Mouse (Mus musculus) kidney, adult 9 months (tissue): ENCODE data around the gene Rasl11b.

Source experiments
- DNase-seq: peaks from one replicate; pipeline ENCODE4 v3.0.0; 2022

Rasl11b gene

GRCm38 (mm10) chr5:74194841-74195613, at the start of gene Rasl11b:
TSS of gene Rasl11b (plus strand) at chr5:74195286.
- DNase-seq = peak; percentile 92

GRCm38 (mm10) chr5:74147631-74148030, 47.5 kb upstream of the Rasl11b start:
- no peak for DNase-seq

GRCm38 (mm10) chr5:74149975-74150374, 45.1 kb upstream of the Rasl11b start:
- DNase-seq = no peak

GRCm38 (mm10) chr5:74151774-74152173, 43.3 kb upstream of the Rasl11b start:
- no peak for DNase-seq

- no peak for DNase-seq
Measured at GRCm38 (mm10) chr5:74155860-74156351, 39.2 kb upstream of the Rasl11b start.

GRCm38 (mm10) chr5:74158929-74159632, 36.0 kb upstream of the Rasl11b start:
- DNase-seq = no peak

GRCm38 (mm10) chr5:74159906-74160305, 35.2 kb upstream of the Rasl11b start:
- no peak for DNase-seq

- no peak for DNase-seq
Measured at GRCm38 (mm10) chr5:74160349-74160748, 34.7 kb upstream of the Rasl11b start.

- peak; percentile 40 for DNase-seq
Measured at GRCm38 (mm10) chr5:74161297-74161926, 33.7 kb upstream of the Rasl11b start.

GRCm38 (mm10) chr5:74162013-74162412, 33.1 kb upstream of the Rasl11b start:
- DNase-seq = no peak

GRCm38 (mm10) chr5:74163141-74163540, 31.9 kb upstream of the Rasl11b start:
- peak; percentile 51 for DNase-seq

- DNase-seq = no peak
Measured at GRCm38 (mm10) chr5:74164547-74164946, 30.5 kb upstream of the Rasl11b start.

GRCm38 (mm10) chr5:74166642-74167041, 28.4 kb upstream of the Rasl11b start:
- no peak for DNase-seq

- no peak for DNase-seq
Measured at GRCm38 (mm10) chr5:74168085-74168484, 27.0 kb upstream of the Rasl11b start.

GRCm38 (mm10) chr5:74171768-74172167, 23.3 kb upstream of the Rasl11b start:
- DNase-seq = peak; percentile 19

- no peak for DNase-seq
Measured at GRCm38 (mm10) chr5:74172208-74172607, 22.9 kb upstream of the Rasl11b start.

GRCm38 (mm10) chr5:74173162-74173844, 21.8 kb upstream of the Rasl11b start:
- DNase-seq = no peak

GRCm38 (mm10) chr5:74175526-74176270, 19.4 kb upstream of the Rasl11b start:
- peak; percentile 43 for DNase-seq

- DNase-seq = no peak
Measured at GRCm38 (mm10) chr5:74180216-74180615, 14.9 kb upstream of the Rasl11b start.

- no peak for DNase-seq
Measured at GRCm38 (mm10) chr5:74183118-74183517, 12.0 kb upstream of the Rasl11b start.

GRCm38 (mm10) chr5:74184607-74185006, 10.5 kb upstream of the Rasl11b start:
- DNase-seq = no peak

GRCm38 (mm10) chr5:74188076-74188475, 7.0 kb upstream of the Rasl11b start:
- no peak for DNase-seq
